Mouse (Mus musculus) kidney, embryonic 14.5 days (tissue): ENCODE results near the gene Dock3. TPM values are rescaled to one million over a fixed set of nuclear protein-coding genes. Genes with fewer than 3 reads are reported as not detected.
A peak's percentile ranks its signal among the peaks of the same experiment; 100 is the strongest.

ENCODE experiments used
- ATAC-seq: fragments of 200-750 bp; cut with Nextera tagmentation; 2 replicates; pipeline ENCODE4 v1.8.0; 2017; ENCODE audit warnings: moderate number of reproducible peaks, mild to moderate bottlenecking, moderate TSS enrichment, moderate library complexity; ENCODE audit not compliant: low FRiP score, low TSS enrichment
- H3K27ac ChIP-seq: fragments of 300-500 bp; sonication (generic); 2 replicates; pipeline ENCODE4 v1.5.1; 2014; ENCODE audit warnings: low read depth, mild to moderate bottlenecking, low read length, moderate library complexity, mixed read lengths
- H3K27me3 ChIP-seq: fragments of 300-500 bp; sonication (generic); 2 replicates; pipeline ENCODE4 v1.6.1; 2014; ENCODE audit warnings: mild to moderate bottlenecking, low read length; ENCODE audit not compliant: control insufficient read depth, insufficient read depth
- H3K36me3 ChIP-seq: fragments of 300-500 bp; sonication (generic); 2 replicates; pipeline ENCODE4 v1.6.1; 2014; ENCODE audit warnings: low read length, mixed read lengths; ENCODE audit not compliant: control insufficient read depth, insufficient read depth
- H3K4me1 ChIP-seq: fragments of 300-500 bp; sonication (generic); 2 replicates; pipeline ENCODE4 v1.6.1; 2014; ENCODE audit warnings: low read length, mixed read lengths; ENCODE audit not compliant: control insufficient read depth, insufficient read depth
- H3K4me2 ChIP-seq: fragments of 300-500 bp; sonication (generic); replicated peaks from 2 replicates; pipeline ENCODE4 v1.6.1; 2014; ENCODE audit warnings: low read depth, mild to moderate bottlenecking, low read length
- H3K4me3 ChIP-seq: fragments of 300-500 bp; sonication (generic); 2 replicates; pipeline ENCODE4 v1.5.1; 2014; ENCODE audit warnings: mild to moderate bottlenecking, low read length
- H3K9ac ChIP-seq: fragments of 300-500 bp; sonication (generic); 2 replicates; pipeline ENCODE4 v1.6.1; 2014; ENCODE audit warnings: low read depth, mild to moderate bottlenecking, low read length, moderate library complexity
- H3K9me3 ChIP-seq: fragments of 300-500 bp; sonication (generic); 2 replicates; pipeline ENCODE4 v1.6.1; 2016; ENCODE audit warnings: low read length; ENCODE audit not compliant: control insufficient read depth
- WGBS: fragments of 180-500 bp; shearing (Covaris S2); extraction: QIAGEN DNeasy Blood & Tissue Kit; methylation state at CpG from one replicate; pipeline ENCODE4 v1.1.7; 2014; 5-methylcytosine and 5-hydroxymethylcytosine counted together
- polyA plus RNA-seq: library from polyadenylated mRNA; unstranded; fragments of >200 nt; fragmentation: Nextera tagmentation; extraction: Ambion mirVana; gene quantifications from 2 replicates; pipeline ENCODE4 v1.2.1, GENCODE M21; 2014

Dock3 gene
- polyA plus RNA-seq, 1 experiment from 2014 or later = 0.23 TPM

- 72% methylated on average over 10 of the region's 10 CpGs for WGBS
- no peak overlapping the region for H3K4me3 ChIP-seq
- no peaks in the 10 kb centered on the region for H3K27me3 ChIP-seq
- H3K27ac ChIP-seq = no peak overlapping the region
- H3K36me3 ChIP-seq = no peaks in the 10 kb centered on the region
- no peaks in the 10 kb centered on the region for H3K4me1 ChIP-seq
- H3K4me2 ChIP-seq = no peak overlapping the region
- no peak overlapping the region for H3K9ac ChIP-seq
- no peaks in the 10 kb centered on the region for H3K9me3 ChIP-seq
- ATAC-seq = no peak
These were observed 41.5 kb upstream of the Dock3 start for GRCm38 (mm10) chr9:107273184-107273583.

GRCm38 (mm10) chr9:107272284-107272683 lies 40.6 kb upstream of the Dock3 start:
- Histone ChIP-seq H3K36me3 (no peaks in the 10 kb centered on the region), H3K9me3 (no peaks in the 10 kb centered on the region), H3K27ac (no peak overlapping the region), H3K4me2 (no peak overlapping the region), H3K9ac (no peak overlapping the region), H3K4me3 (no peak overlapping the region), H3K4me1 (no peaks in the 10 kb centered on the region), H3K27me3 (no peaks in the 10 kb centered on the region)
- ATAC-seq = no peak
- 68% methylated on average over 4 of the region's 4 CpGs for WGBS

- H3K4me2 ChIP-seq = no peak overlapping the region
- no peaks in the 10 kb centered on the region for H3K4me1 ChIP-seq
- H3K36me3 ChIP-seq = no peaks in the 10 kb centered on the region
- ATAC-seq = no peak
- no peak overlapping the region for H3K4me3 ChIP-seq
- H3K27ac ChIP-seq = no peak overlapping the region
- no peak overlapping the region for H3K9ac ChIP-seq
- 80% methylated on average over 7 of the region's 7 CpGs for WGBS
- H3K9me3 ChIP-seq = no peaks in the 10 kb centered on the region
- no peaks in the 10 kb centered on the region for H3K27me3 ChIP-seq
These were observed 39.6 kb upstream of the Dock3 start for GRCm38 (mm10) chr9:107271177-107271938.

GRCm38 (mm10) chr9:107269772-107270171 lies 38.1 kb upstream of the Dock3 start:
- 86% methylated on average over 1 of the region's 1 CpGs for WGBS

GRCm38 (mm10) chr9:107267721-107268402 lies 36.2 kb upstream of the Dock3 start:
- no peaks in the 10 kb centered on the region for H3K4me1 ChIP-seq
- H3K27ac ChIP-seq = no peak overlapping the region

More at GRCm38 (mm10) chr9:107269772-107270171, 38.1 kb upstream of the Dock3 start:
- Histone ChIP-seq H3K9me3 (no peaks in the 10 kb centered on the region), H3K27me3 (no peaks in the 10 kb centered on the region), H3K4me3 (no peak overlapping the region), H3K27ac (no peak overlapping the region), H3K36me3 (no peaks in the 10 kb centered on the region), H3K4me1 (no peaks in the 10 kb centered on the region), H3K4me2 (no peak overlapping the region), H3K9ac (no peak overlapping the region)
- ATAC-seq = no peak

GRCm38 (mm10) chr9:107267028-107267427 lies 35.3 kb upstream of the Dock3 start:
- Histone ChIP-seq H3K9me3 (no peaks in the 10 kb centered on the region), H3K4me1 (no peaks in the 10 kb centered on the region), H3K9ac (no peak overlapping the region), H3K36me3 (no peaks in the 10 kb centered on the region), H3K27me3 (no peaks in the 10 kb centered on the region; the same call in 1 of the 2 replicates), H3K4me3 (no peak overlapping the region), H3K27ac (no peak overlapping the region), H3K4me2 (no peak overlapping the region)
- WGBS = 58% methylated on average over 1 of the region's 1 CpGs
- no peak for ATAC-seq

More at GRCm38 (mm10) chr9:107267721-107268402, 36.2 kb upstream of the Dock3 start:
- H3K27me3 ChIP-seq = no peaks in the 10 kb centered on the region; the same call in 1 of the 2 replicates
- H3K4me2 ChIP-seq = no peak overlapping the region
- H3K9me3 ChIP-seq = no peaks in the 10 kb centered on the region
- peak; percentile 71 for ATAC-seq
- 26% methylated on average over 4 of the region's 4 CpGs for WGBS
- no peak overlapping the region for H3K9ac ChIP-seq
- H3K36me3 ChIP-seq = no peaks in the 10 kb centered on the region
- no peak overlapping the region for H3K4me3 ChIP-seq

- WGBS = 55% methylated on average over 3 of the region's 3 CpGs
- Histone ChIP-seq H3K4me3 (no peak overlapping the region), H3K4me1 (no peaks in the 10 kb centered on the region), H3K27ac (no peak overlapping the region), H3K9ac (no peak overlapping the region), H3K4me2 (no peak overlapping the region), H3K36me3 (no peaks in the 10 kb centered on the region), H3K27me3 (no peaks in the 10 kb centered on the region; the same call in 1 of the 2 replicates), H3K9me3 (no peaks in the 10 kb centered on the region)
- ATAC-seq = no peak
These were observed 33.0 kb upstream of the Dock3 start for GRCm38 (mm10) chr9:107264731-107265130.

GRCm38 (mm10) chr9:107263912-107264311 lies 32.2 kb upstream of the Dock3 start:
- H3K27ac ChIP-seq = no peak overlapping the region
- no peaks in the 10 kb centered on the region for H3K36me3 ChIP-seq
- H3K4me3 ChIP-seq = no peak overlapping the region
- H3K9me3 ChIP-seq = no peaks in the 10 kb centered on the region
- ATAC-seq = no peak
- H3K9ac ChIP-seq = no peak overlapping the region
- no peaks in the 10 kb centered on the region for H3K4me1 ChIP-seq
- 68% methylated on average over 5 of the region's 5 CpGs for WGBS
- no peak overlapping the region for H3K4me2 ChIP-seq
- no peaks in the 10 kb centered on the region; the same call in 1 of the 2 replicates for H3K27me3 ChIP-seq

GRCm38 (mm10) chr9:107262375-107262774 lies 30.7 kb upstream of the Dock3 start:
- Histone ChIP-seq H3K4me2 (no peak overlapping the region), H3K4me3 (no peak overlapping the region), H3K27me3 (no peaks in the 10 kb centered on the region; the same call in 1 of the 2 replicates), H3K4me1 (no peaks in the 10 kb centered on the region), H3K27ac (no peak overlapping the region), H3K36me3 (no peaks in the 10 kb centered on the region), H3K9me3 (no peaks in the 10 kb centered on the region), H3K9ac (no peak overlapping the region)
- WGBS = 80% methylated on average over 7 of the region's 7 CpGs
- ATAC-seq = no peak
